Mouse (Mus musculus) spleen, adult 2 months (tissue): ENCODE measurements at regions not wholly inside any gene's neighbourhood (a gene's known extent, or its start where the extent isn't known, plus 50 kb on each side); places are given as distances from the start of the nearest gene placed in this dataset.

Experiments used
- CTCF ChIP-seq: fragments of 200-500 bp; IDR thresholded peaks from 2 replicates; pipeline ENCODE4 v1.5.1; 2011; ENCODE audit warnings: mild to moderate bottlenecking, inconsistent platforms; ENCODE audit not compliant: insufficient read depth, insufficient read length, insufficient replicate concordance; ENCODE audit errors: extremely low read depth
- POLR2A ChIP-seq: fragments of 200-500 bp; IDR thresholded peaks from 2 replicates; pipeline ENCODE4 v1.6.1; 2011; ENCODE audit warnings: low read depth, low read length, inconsistent platforms

- TF ChIP-seq CTCF (no peak), POLR2A (no peak)
Observed at GRCm38 (mm10) chr2:172698961-172699360, 149.6 kb downstream of the Tfap2c start.
